16 mouse cellular contexts compared by ENCODE assay signal in genomic region chr8:26608001-26608400, GRCm38 (mm10).
DNase-seq lines count a peak whose midpoint lies in the region.
"Had no signal": no experiment of that assay in that cellular context is flagged by ENCODE, and none has a peak within 500 bp of the region (broad histone marks: within the 10 kb centered on the region; RNA-seq: fewer than 3 reads in every experiment).

No protein-coding gene starts in this region.

- DNase-seq in frontal cortex, adult 2 months (ENCODE audit: extremely low spot score in 1 of 2, low spot score in 1 of 2) = peak; percentile 41 to 64
- no peak for DNase-seq in frontal cortex, postnatal 25 days (ENCODE audit: low spot score in 2 of 2)
- peak; percentile 24 for DNase-seq in left cerebral cortex, adult 11 months (ENCODE audit: low spot score)
- no peak for DNase-seq in left cerebral cortex, adult 8-10 months (ENCODE audit: low spot score in 2 of 2)
- DNase-seq in right cerebral cortex, adult 18-20 months = peak; percentile 27
- no peak for DNase-seq in right cerebral cortex, postnatal 36 days (ENCODE audit: low spot score in 2 of 2)
- DNase-seq in telencephalon, adult 2 months (ENCODE audit: low read depth, low spot score) = peak; percentile 82
- DNase-seq in ovary, adult 18-20 months (ENCODE audit: low spot score) = no peak
- DNase-seq: adrenal gland, adult 2 months; adrenal gland, postnatal 10 days; adrenal gland, postnatal 25 days; cerebellum, adult 11-12 months; cerebellum, adult 2 months; cerebellum, adult 9-10 months; cerebellum, postnatal 10 days; cerebellum, postnatal 25 days had no signal

Comparison
In these comparisons a context has a peak if more than half of its experiments do, and no peak if none do; other contexts are left out.
1. DNase-seq: peak in frontal cortex, adult 2 months (2 of 2), left cerebral cortex, adult 11 months (single experiment), right cerebral cortex, adult 18-20 months (single experiment) and telencephalon, adult 2 months (single experiment); none in frontal cortex, postnatal 25 days (0 of 2), left cerebral cortex, adult 8-10 months (0 of 2), right cerebral cortex, postnatal 36 days (0 of 2) and ovary, adult 18-20 months (single experiment).